Mouse (Mus musculus) R1 (cell line): ENCODE results near the gene Cenpf.
A peak's percentile ranks its signal among the peaks of the same experiment; 100 is the strongest.

Experiments used
- DNase-seq: peaks from one replicate; pipeline ENCODE4 v3.0.0-alpha.2; 2018; ENCODE audit warnings: low read depth, low spot score

Gene Cenpf

GRCm38 (mm10) chr1:189687654-189688387 is at the start of gene Cenpf:
TSS of gene Cenpf (minus strand) at chr1:189688086.
- DNase-seq = peak; percentile 99

- DNase-seq = no peak
Observed at GRCm38 (mm10) chr1:189732156-189732555, 44.3 kb upstream of the Cenpf start.

GRCm38 (mm10) chr1:189731697-189732096 is 43.8 kb upstream of the Cenpf start:
- no peak for DNase-seq

- peak; percentile 38 for DNase-seq
Observed at GRCm38 (mm10) chr1:189729141-189729815, 41.4 kb upstream of the Cenpf start.

DNA sequence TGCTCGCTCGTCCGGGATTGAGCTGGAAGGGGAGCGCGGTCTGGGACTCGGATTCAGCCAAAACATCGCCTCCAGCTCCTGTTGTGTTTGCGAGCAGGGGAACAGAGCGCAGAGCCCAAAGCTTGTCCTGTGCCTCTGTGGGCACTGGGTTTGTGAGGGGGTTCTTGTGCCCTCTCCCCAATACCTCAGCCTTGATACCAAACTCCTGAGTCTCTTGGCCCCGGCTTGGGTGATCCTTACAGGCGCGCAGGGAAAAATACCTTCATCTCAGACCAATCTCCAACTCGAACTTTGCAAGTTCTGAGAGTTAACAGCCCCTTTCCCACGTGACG is 40.9 kb upstream of the Cenpf start:
- peak; percentile 56 for DNase-seq

DNA sequence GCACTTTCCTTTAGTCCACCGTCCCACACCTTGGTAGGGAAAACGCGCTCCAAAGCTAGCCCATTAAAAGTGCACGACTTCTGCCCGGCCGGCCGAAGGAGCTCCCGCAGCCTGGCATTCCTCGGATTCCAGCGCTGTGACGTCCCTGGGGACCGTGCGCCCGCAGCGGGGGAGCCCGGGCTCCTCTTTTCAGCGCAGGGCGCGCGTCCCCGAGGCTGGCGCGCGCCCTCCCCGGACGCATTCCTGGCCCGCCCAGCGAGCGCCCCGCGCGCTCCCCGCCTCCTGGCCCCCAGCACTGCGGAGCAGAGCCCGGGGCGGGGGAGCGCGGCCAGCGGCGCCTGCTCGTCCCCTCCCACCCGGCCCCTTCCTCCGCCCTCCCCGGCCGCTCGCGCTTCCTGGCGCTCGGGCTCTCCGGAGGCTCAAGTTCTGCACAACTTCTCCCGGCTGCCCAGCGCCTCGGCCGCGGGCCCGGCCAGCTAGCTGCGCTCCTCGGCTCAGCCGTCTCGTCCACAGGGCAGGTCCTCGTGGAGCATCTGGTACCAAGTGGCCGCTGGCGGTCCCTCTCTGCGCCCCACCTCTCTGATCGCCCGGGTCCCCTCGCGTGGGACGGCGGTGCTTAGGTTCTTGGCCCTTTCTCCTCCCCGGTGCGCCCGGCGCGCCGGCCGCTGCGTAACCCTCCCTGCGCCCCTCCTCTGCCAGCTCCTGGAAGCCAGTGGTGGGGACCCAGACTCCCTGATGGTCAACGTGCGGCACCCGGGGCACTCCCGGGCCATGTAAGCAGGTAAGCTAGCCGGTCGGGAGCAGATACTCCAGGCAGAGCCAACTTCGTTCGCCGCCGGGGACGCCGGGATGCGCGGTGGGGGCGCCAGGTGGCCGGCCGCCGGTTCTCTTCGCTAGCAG is 40.2 kb upstream of the Cenpf start, which contains the start of gene Ptpn14:
Gene Ptpn14, plus strand, starts transcription at position 385 of the 900 bp plus-strand sequence.
- peak; percentile 81 for DNase-seq

DNA sequence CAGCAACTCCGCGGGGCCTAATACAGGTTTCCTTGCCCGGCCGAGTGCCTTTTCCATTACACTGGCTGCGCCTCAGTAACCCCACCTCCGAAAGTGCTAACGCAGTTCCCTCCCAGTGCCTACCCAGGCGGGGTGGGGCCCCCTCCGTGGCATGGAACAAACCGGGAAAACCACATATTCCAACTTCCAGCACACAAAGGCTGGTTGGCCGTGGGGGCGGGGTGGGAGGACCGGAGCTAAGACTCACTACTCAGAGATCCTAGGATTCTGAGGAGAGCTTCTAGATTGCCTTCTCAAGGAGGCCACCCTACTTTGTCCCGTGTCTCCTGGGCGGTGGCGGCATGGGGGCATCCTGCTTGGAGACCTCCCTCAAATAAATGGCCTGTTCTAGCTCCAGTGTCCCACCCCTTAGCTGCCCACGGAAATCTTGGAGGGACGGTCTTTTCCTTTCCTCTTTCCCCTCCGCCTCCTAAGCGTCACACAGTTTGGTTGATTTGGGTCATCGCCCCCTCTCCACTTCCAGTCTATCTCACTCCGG is 39.5 kb upstream of the Cenpf start:
- peak; percentile 82 for DNase-seq

DNA sequence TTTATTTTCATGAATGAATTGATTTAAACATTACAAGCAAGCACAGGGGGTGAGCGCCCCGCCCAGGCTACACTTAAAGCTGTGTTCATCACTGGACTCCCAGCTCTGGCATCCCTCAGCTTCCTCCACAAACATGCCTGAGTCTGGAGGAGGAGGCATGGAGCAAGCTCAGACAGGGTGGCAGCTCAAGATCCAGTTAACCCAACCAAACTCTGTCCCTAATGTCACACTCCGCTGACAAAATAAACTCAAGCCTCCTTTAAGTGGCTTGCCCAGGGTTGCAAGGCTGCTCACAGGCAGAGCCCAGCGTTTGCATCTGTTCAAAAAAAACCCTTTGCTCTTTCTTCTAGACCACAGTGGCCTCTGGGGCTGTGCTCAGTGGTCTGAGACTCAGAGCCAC is 38.2 kb upstream of the Cenpf start:
- DNase-seq = no peak

GRCm38 (mm10) chr1:189718600-189718999 is 30.7 kb upstream of the Cenpf start:
- no peak for DNase-seq

GRCm38 (mm10) chr1:189717546-189717945 is 29.7 kb upstream of the Cenpf start:
- no peak for DNase-seq

DNA sequence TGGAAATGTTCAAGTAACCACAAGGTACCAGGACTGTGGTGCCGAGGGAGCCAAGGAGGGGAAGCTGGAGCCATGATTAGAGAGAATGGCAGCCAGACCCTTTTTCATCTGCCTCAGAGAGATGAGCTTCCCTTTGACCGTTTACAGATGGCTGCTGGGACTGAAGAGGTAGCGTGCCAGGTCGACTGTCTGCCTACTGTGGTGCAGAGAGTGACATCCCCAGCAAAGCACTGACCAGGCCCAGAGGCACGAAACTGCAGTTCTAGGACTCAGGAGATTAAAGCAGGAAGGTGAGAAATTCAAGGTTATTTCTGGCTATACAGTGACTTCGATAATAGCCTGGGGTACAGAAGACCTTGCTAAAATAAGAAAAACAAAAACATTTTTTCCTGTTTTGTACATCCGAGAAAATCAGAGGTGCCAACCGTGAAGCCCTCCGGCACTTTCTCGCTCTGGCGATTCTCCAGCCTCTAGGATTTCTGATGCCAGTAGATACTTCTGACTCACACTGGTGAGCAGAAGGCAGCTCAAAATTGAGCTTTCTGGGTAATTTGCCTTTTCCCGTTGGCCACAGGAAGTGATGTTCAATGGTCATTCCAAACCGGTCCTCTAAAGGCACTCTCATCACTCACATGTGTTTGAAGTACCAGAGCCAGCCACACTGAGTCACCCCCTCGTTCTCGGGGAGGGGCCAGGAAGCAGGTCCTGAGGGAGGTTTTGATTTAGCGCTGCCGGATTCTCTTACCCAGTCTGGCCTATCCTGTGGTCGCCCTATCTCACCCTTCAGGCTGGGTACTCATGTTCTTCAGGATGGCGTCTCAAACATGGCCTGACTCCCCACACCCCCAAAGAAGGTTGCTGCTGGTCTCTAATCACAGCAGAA is 28.3 kb upstream of the Cenpf start:
- no peak for DNase-seq

DNA sequence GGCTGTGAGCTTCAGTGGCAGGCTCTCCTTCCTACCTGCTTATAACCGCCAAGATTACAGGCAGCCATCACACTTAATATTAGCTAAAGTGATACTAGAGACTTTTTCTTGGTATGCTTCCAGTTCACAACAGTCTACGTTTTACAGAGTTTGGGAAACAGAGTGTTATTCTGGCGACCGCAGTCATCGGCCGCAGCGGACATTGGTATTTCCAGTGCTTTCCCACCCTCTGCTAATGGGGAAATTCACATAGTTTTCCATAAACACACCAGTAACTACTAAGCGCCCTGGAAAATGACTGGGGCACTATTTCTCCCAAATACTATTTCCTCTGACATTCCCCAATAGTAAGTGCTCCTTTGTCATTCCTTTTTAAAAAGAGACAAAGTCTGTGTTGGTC is 21.1 kb upstream of the Cenpf start:
- no peak for DNase-seq

GRCm38 (mm10) chr1:189707419-189707818 is 19.5 kb upstream of the Cenpf start:
- DNase-seq = no peak

DNA sequence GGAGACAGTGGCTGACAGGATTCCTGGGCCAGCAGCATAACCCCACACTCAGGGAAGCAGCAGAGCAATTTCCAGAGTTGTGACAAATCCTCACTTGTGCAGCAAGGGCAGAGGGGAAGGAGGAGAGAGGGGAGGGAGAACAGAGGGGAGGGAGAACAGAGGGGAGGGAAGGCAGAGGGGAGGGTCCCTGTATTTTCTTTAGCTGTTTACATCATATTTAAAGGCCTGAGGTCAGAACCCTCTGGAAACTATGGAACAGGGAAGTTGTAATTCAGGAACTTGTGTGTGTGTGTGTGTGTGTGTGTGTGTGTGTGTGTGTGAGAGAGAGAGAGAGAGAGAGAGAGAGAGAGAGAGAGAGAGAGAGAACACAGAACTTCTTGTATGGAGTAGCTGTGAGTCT is 19.1 kb upstream of the Cenpf start:
- DNase-seq = no peak

GRCm38 (mm10) chr1:189706040-189706645 is 18.3 kb upstream of the Cenpf start:
- DNase-seq = no peak

DNA sequence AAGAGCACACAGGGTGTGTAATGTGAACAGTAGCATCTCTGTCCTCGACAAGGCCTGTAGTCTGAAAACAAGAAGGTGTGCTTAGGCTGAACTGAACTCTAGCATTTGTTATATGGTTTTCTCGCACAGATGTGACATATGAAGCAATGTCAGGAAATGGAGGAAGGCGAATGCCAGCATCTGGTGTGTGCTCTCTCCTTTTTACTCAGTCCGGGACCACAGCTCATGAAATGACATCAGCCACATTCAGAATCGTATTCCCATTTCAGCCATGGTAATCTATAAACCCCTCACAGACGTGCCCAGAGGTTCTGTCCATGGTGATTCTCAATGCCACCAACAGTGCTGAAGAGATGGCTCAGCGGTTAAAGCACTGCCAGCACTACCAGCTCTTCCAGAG is 15.7 kb upstream of the Cenpf start:
- no peak for DNase-seq

- peak; percentile 10 for DNase-seq
Observed at GRCm38 (mm10) chr1:189703156-189703555, 15.3 kb upstream of the Cenpf start.

- peak; percentile 72 for DNase-seq
Observed at GRCm38 (mm10) chr1:189700990-189701389, 13.1 kb upstream of the Cenpf start.

DNA sequence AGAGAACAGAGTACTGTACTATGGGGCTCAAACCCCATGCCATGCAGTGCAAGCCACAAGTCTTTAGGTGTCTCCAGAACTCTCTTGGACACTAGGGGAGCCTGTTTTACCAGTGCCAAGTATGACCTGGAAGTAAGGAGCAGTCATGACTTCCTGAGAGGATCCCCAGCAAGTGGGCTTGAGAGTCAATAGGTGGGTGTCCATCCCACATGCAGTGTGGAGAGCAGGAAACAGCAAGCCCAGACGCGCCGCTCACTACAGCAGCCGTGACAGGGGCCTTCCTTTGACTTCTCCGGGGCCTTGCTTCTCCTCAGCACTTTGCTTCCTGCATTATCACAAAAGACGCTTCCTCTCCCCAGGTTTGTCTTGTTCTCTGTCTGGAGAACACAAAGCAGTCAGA is 12.3 kb upstream of the Cenpf start:
- DNase-seq = no peak

DNA sequence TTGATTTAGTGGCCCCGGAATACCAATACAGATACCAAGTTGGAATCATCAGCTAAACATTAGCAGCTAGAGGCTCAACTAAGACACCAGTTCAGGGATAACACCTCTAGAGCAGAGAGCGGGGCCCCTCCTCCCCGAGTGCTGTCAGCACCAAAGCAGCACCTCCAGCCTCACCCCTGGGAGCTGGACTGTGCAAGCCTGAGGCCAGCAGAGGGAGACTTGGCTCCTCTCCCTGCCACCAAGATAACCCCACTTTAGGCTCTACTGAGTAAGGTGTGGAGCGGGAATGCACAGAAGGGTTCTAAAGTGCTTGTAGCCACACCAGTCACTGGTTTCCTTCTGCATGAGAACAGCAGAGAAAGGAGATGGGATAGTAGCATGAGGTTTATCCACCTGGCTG is 10.5 kb upstream of the Cenpf start:
- peak; percentile 13 for DNase-seq

DNA sequence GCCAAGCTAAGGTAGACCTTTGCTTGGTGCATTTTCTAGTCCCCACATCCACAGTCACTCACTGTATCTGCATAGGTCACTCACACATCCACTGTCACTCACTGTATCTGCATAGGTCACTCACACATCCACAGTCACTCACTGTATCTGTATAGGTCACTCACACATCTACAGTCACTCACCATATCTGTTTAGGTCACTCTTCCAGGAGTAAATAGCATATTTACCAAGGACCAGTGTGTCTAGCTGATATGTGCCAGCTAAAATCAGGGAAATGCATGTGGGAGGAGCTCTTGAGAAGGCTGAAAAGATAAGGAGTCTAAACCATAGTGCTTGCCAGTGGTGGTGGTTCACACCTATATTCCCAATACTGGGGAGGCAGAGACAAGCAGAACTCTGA is 7.4 kb upstream of the Cenpf start:
- no peak for DNase-seq
